Mouse (Mus musculus): ENCODE measurements around the gene Pdia5. TPM values are rescaled to one million over a fixed set of nuclear protein-coding genes. Genes with fewer than 3 reads are reported as not detected.

Pdia5 gene
- polyA plus RNA-seq, 1 experiment from 2014 or later = 46.7 TPM

GRCm38 (mm10) chr16:35403356-35403755 lies 87.3 kb downstream of the Pdia5 start:
- Histone ChIP-seq H3K4me3 (replicated peaks) (no peak overlapping the region), H3K9me3 (replicated peaks) (no peaks in the 10 kb centered on the region), H3K9ac (no peak overlapping the region), H3K27me3 (no peaks in the 10 kb centered on the region), H3K4me2 (no peak overlapping the region), H3K36me3 (peaks cover 34% of the 10 kb centered on the region), H3K4me1 (replicated peaks) (no peaks in the 10 kb centered on the region), H3K27ac (no peak overlapping the region)
- no peak for ATAC-seq (ENCODE audit: low read depth)
- DNase-seq = no peak
- WGBS (ENCODE audit: insufficient replicate concordance) = 81% methylated on average over 9 of the region's 9 CpGs

GRCm38 (mm10) chr16:35392813-35393212 lies 97.9 kb downstream of the Pdia5 start:
- 72% methylated on average over 8 of the region's 8 CpGs for WGBS (ENCODE audit: insufficient replicate concordance)
- Histone ChIP-seq H3K4me3 (replicated peaks) (no peak overlapping the region), H3K36me3 (peaks cover 16% of the 10 kb centered on the region), H3K27ac (no peak overlapping the region), H3K4me1 (replicated peaks) (no peaks in the 10 kb centered on the region), H3K27me3 (no peaks in the 10 kb centered on the region), H3K9ac (no peak overlapping the region), H3K4me2 (no peak overlapping the region), H3K9me3 (replicated peaks) (no peaks in the 10 kb centered on the region)
- ATAC-seq (ENCODE audit: low read depth) = no peak
- no peak for DNase-seq

GRCm38 (mm10) chr16:35385654-35386053 lies 105.0 kb downstream of the Pdia5 start:
- DNase-seq = no peak
- H3K9ac ChIP-seq = no peak overlapping the region
- no peaks in the 10 kb centered on the region for H3K9me3 ChIP-seq (replicated peaks)
- no peaks in the 10 kb centered on the region for H3K4me1 ChIP-seq (replicated peaks)
- no peak for ATAC-seq (ENCODE audit: low read depth)
- 65% methylated on average over 3 of the region's 3 CpGs for WGBS (ENCODE audit: insufficient replicate concordance)
- H3K27me3 ChIP-seq = no peaks in the 10 kb centered on the region
- H3K4me3 ChIP-seq (replicated peaks) = no peak overlapping the region
- H3K27ac ChIP-seq = no peak overlapping the region
- no peaks in the 10 kb centered on the region for H3K36me3 ChIP-seq
- H3K4me2 ChIP-seq = no peak overlapping the region

GRCm38 (mm10) chr16:35380048-35380447 lies 110.6 kb downstream of the Pdia5 start:
- H3K4me2 ChIP-seq = no peak overlapping the region
- no peak overlapping the region for H3K27ac ChIP-seq
- H3K9ac ChIP-seq = no peak overlapping the region
- no peak overlapping the region for H3K4me3 ChIP-seq (replicated peaks)
- ATAC-seq (ENCODE audit: low read depth) = no peak
- WGBS (ENCODE audit: insufficient replicate concordance) = 75% methylated on average over 9 of the region's 9 CpGs
- H3K36me3 ChIP-seq = no peaks in the 10 kb centered on the region
- no peaks in the 10 kb centered on the region for H3K9me3 ChIP-seq (replicated peaks)
- no peaks in the 10 kb centered on the region for H3K4me1 ChIP-seq (replicated peaks)
- DNase-seq = no peak
- no peaks in the 10 kb centered on the region for H3K27me3 ChIP-seq

- H3K27ac ChIP-seq = no peak overlapping the region
- no peaks in the 10 kb centered on the region for H3K9me3 ChIP-seq (replicated peaks)
- H3K27me3 ChIP-seq = no peaks in the 10 kb centered on the region
- H3K4me2 ChIP-seq = no peak overlapping the region
- ATAC-seq (ENCODE audit: low read depth) (no peak), DNase-seq (no peak)
- no peaks in the 10 kb centered on the region for H3K4me1 ChIP-seq (replicated peaks)
- no peak overlapping the region for H3K4me3 ChIP-seq (replicated peaks)
- WGBS (ENCODE audit: insufficient replicate concordance) = 54% methylated on average over 3 of the region's 3 CpGs
- H3K9ac ChIP-seq = no peak overlapping the region
- H3K36me3 ChIP-seq = no peaks in the 10 kb centered on the region
Measured at GRCm38 (mm10) chr16:35379344-35379743, 111.3 kb downstream of the Pdia5 start.

- H3K9ac ChIP-seq = peak overlapping the region; percentile 51; the same call in 1 of the 2 replicates
- DNase-seq (no peak), ATAC-seq (ENCODE audit: low read depth) (no peak)
- no peaks in the 10 kb centered on the region for H3K36me3 ChIP-seq
- peak overlapping the region; percentile 85 for H3K4me3 ChIP-seq (replicated peaks)
- H3K27me3 ChIP-seq = no peaks in the 10 kb centered on the region
- peak overlapping the region; percentile 86 for H3K4me2 ChIP-seq
- WGBS (ENCODE audit: insufficient replicate concordance) = 2% methylated on average over 7 of the region's 7 CpGs
- no peak overlapping the region for H3K27ac ChIP-seq
- peaks cover 19% of the 10 kb centered on the region for H3K4me1 ChIP-seq (replicated peaks)
- no peaks in the 10 kb centered on the region for H3K9me3 ChIP-seq (replicated peaks)
Measured at GRCm38 (mm10) chr16:35364063-35364428, 126.6 kb downstream of the Pdia5 start.

GRCm38 (mm10) chr16:35363150-35364062 lies 127.3 kb downstream of the Pdia5 start, which contains the start of gene Sec22a:
Sec22a (minus strand) TSS chr16:35363918.
- H3K36me3 ChIP-seq = no peaks in the 10 kb centered on the region
- no peaks in the 10 kb centered on the region for H3K9me3 ChIP-seq (replicated peaks)
- peaks cover 19% of the 10 kb centered on the region for H3K4me1 ChIP-seq (replicated peaks)
- ATAC-seq (ENCODE audit: low read depth) (peak; percentile 98), DNase-seq (peak; percentile 94)
- WGBS (ENCODE audit: insufficient replicate concordance) = under 1% methylated on average over 67 of the region's 67 CpGs
- no peaks in the 10 kb centered on the region for H3K27me3 ChIP-seq
- H3K9ac ChIP-seq = peak within 1 kb of the TSS; percentile 82
- H3K27ac ChIP-seq = peak within 1 kb of the TSS; percentile 54
- H3K4me3 ChIP-seq (replicated peaks) = peak within 1 kb of the TSS; percentile 85
- H3K4me2 ChIP-seq = peak within 1 kb of the TSS; percentile 86

GRCm38 (mm10) chr16:35362221-35362620 lies 128.5 kb downstream of the Pdia5 start:
- Histone ChIP-seq H3K36me3 (no peaks in the 10 kb centered on the region), H3K4me2 (no peak overlapping the region), H3K27ac (no peak overlapping the region), H3K9me3 (replicated peaks) (no peaks in the 10 kb centered on the region), H3K9ac (no peak overlapping the region), H3K4me1 (replicated peaks) (peaks cover 19% of the 10 kb centered on the region), H3K27me3 (no peaks in the 10 kb centered on the region), H3K4me3 (replicated peaks) (no peak overlapping the region)
- ATAC-seq (ENCODE audit: low read depth) = no peak
- 76% methylated on average over 2 of the region's 2 CpGs for WGBS (ENCODE audit: insufficient replicate concordance)
- no peak for DNase-seq

GRCm38 (mm10) chr16:35360593-35360992 lies 130.1 kb downstream of the Pdia5 start:
- peaks cover 19% of the 10 kb centered on the region for H3K4me1 ChIP-seq (replicated peaks)
- no peaks in the 10 kb centered on the region for H3K27me3 ChIP-seq
- DNase-seq = peak; percentile 38
- no peak overlapping the region for H3K27ac ChIP-seq
- no peaks in the 10 kb centered on the region for H3K36me3 ChIP-seq
- H3K9me3 ChIP-seq (replicated peaks) = no peaks in the 10 kb centered on the region
- WGBS (ENCODE audit: insufficient replicate concordance) = 27% methylated on average over 6 of the region's 6 CpGs
- H3K9ac ChIP-seq = no peak overlapping the region
- no peak overlapping the region for H3K4me2 ChIP-seq
- no peak overlapping the region for H3K4me3 ChIP-seq (replicated peaks)
- ATAC-seq (ENCODE audit: low read depth) = no peak

- 72% methylated on average over 1 of the region's 1 CpGs for WGBS (ENCODE audit: insufficient replicate concordance)
- no peaks in the 10 kb centered on the region; the same call in 1 of the 2 replicates for H3K4me1 ChIP-seq (replicated peaks)
- no peak overlapping the region for H3K4me2 ChIP-seq
- DNase-seq (no peak), ATAC-seq (ENCODE audit: low read depth) (no peak)
- H3K27me3 ChIP-seq = no peaks in the 10 kb centered on the region
- no peaks in the 10 kb centered on the region for H3K36me3 ChIP-seq
- H3K4me3 ChIP-seq (replicated peaks) = no peak overlapping the region
- no peaks in the 10 kb centered on the region for H3K9me3 ChIP-seq (replicated peaks)
- H3K27ac ChIP-seq = no peak overlapping the region
- no peak overlapping the region for H3K9ac ChIP-seq
Measured at GRCm38 (mm10) chr16:35357449-35357848, 133.2 kb downstream of the Pdia5 start.
